Mouse (Mus musculus) left cerebral cortex, adult 11 months (tissue): ENCODE measurements around the gene Tcf7l2.

ENCODE experiments used
- DNase-seq: peaks from one replicate; pipeline ENCODE4 v3.0.0; 2022; ENCODE audit warnings: low spot score

Gene Tcf7l2

DNA sequence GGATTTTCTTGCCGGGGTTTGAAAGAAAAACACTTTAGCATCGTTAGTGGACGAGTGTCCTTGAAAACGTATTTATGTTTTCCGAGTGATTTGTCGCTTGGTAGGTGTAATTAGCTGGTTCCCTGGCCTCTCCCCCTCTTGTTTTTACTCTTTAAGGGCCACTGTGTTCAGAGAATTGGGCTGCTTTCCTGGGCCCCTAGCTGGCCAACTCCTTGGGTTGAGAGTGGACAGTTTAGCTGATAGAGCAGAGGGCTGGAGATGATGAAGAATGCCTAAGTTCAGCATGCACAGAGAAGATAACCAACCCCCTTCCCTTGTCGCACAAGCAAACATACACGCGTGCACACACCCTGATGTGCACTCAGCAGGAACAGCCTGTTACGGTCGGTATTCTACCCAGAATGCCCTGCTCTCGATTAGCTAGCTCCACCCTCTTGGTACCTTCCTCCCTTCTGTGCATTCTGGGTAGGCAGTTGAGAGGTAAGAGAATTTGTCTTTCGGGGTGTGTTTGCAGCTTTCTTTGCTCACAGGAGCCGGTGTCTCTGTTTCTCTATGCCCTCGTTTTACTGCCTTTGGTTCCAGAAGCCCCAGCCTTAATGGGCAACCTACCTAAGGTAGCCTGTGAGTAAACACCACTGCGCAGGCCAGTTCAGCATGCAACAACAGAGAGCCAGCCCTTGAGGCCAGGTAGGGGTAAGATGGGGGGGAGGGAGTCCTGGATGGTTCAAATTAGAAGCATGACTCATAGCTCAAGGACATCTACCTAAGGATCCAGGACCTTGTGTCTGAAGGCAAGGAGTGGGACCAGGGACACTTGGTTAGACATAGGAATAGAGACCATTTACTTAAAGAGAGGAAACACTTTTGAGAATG is 199.9 kb downstream of the Tcf7l2 start:
- DNase-seq, result no peak

DNA sequence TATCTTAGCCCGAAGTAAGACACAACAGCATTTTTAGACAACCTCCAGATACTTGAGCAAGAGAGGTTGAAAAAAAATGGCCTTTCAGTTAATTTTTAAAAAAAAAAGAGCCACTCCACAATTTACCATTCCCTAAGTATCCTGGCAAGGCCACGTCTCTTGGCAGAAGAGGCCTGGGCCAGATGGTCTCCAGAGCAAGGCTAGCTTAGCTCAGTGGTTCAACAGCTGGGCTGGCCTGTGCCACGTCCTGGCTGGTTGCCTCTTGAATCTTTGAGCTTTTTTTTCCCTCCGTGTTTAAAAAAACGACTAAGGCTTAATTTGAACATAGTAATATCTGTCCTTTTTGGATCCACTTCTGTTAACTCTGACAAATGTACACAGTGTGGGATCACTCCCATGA is 209.8 kb downstream of the Tcf7l2 start:
- DNase-seq, result no peak

DNA sequence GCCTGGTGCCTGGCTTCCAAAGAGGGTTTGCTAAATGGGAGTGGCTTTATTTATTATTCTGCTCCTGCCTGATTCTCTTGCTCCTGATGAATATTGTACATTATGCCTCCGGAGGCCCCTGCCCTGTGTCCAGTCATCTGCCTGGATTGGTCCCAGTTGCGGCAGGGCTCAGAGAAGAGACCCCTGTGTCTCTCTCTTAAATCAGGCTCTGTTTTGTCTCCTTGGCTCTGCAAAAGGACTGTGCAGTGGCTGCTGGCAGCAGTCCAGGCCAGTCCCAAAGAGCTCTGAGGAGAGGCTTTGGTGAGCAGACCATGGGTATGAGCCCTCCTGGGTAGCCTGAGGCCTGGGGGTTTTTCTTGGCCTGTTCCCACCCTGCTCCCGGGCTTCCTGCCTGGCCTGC is 211.6 kb downstream of the Tcf7l2 start:
- DNase-seq, result peak; percentile 21

DNA sequence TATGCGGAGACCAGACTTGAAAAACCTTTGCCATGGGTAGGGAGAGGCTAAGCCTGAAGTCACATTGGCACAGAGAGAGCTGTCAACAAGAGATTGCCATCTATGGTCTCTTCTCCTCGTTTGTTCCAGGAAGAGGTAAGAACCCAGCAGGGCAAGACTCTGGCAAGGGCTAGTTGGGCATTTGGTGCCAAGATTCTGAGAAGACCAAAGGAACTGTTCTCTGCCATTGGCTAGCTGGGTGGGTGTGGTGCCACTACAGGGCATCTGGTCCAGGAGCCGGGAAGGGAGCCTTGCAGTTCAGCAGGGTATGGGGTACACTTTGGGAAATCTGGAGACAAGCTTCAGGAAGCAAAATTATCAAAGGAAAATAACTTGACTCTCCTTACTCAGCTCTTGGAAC is 213.5 kb downstream of the Tcf7l2 start:
- DNase-seq, result no peak

DNA sequence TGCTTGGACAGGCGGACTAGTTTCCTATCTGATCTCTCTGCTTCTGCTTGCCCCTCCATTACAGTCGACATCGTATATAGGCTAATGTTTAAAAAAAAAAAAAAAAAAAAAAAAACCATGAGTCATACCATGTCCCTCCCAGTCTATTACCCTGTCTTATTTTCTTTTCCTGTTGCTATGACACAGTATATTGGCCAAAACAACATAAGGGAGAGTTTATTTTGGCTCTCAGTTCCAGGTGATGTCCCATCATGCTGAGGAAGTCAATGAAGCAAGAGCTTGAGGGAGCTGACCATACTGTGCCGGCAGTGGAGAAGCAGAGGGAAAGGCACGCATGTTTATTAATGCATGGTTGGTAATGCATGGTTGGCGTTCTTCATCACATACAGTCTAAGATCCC is 215.1 kb downstream of the Tcf7l2 start:
- no peak for DNase-seq

DNA sequence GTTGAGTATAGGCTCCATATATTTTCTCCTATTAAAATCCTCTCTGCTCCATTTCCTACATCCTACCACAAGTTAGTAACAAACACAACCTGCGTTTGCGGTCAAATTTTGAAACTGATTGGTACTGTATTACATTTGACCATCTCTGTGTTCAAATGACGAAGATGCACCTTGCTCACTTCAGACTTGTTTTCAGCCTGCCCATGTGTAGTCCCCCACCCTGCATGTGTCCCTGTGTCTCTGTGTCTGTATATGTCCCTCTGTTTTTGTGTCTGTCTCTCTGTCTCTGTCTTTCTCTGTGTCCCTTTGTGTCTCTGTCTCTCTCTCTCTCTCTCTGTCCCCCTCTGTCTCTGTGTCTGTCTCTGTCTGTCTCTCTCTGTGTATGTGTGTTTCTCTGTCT is 222.8 kb downstream of the Tcf7l2 start:
- no peak for DNase-seq

DNA sequence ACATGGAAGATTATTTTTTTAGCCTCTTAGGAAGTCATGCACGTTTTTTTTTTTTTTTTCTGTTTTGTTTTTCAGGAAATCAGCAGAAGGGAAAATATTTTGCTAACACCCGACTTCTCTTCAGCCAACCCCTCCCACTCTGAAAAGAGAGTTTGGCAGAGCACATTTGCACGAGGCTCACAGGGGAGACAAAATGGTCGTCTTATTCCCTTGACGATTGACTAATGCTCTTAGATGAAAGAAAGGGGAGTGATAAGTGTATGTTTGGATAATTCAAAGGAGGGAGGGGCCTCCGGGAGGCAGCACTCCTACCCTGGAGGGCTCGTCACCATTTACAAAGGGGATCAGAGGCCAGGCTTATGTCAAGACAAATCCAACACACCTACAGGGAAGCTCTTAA is 224.4 kb downstream of the Tcf7l2 start:
- no peak for DNase-seq

DNA sequence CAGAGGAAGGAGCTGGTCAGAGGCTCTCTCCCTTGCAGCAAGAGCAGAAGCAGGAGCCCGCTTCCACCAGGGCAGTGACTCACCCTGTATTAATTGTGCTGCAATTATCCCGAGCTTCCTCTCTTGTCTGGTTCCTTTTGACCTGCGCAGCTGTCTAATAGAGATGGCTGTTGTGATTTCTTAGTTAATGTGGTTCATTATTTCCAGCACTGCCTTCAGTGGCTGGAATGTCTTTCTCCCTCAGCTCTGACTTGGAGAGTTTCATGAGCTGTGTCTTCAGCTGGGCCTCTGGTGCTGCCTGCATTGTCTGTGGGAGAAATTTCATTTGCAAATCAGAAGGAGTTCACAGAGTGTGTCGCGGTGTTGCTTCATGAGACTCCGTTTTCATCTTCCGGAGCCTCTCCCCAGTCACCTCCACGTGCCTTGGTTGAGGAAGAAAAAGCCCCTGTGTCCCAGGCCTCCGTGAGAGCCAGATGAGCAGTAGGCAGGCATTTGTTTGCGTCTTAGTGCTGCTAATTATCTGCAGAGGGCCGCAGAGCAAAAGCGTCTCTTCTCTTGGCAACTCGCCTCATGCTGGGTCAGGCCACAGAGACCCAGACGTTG is 228.4 kb downstream of the Tcf7l2 start:
- no peak for DNase-seq

DNA sequence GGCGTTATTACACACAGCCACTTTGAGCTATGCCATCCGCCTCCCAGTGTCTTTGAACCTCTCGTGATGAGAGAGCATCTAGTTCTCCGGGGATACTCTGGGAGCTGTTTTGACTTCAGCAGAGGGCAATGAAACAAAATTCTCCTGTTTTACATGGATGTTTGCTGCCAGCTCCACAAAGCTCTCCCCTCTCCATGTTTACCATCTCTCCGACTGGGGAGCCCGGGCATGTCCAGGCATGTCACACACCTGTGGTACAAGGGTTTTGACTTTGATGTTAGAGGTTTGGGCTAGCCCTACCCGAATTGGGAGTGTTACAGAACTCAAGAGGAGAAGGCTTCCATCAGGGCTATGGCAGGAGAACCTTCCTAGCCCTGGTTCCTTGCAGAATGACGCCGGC is 234.5 kb downstream of the Tcf7l2 start:
- no peak for DNase-seq
